Mouse (Mus musculus) liver, embryonic 13.5 days (tissue): ENCODE data around the gene Etnk1. TPM values are rescaled to one million over a fixed set of nuclear protein-coding genes. Genes with fewer than 3 reads are reported as not detected.
"Not testable (repeated sequence)": the region's sequence is repeated elsewhere in the genome, so short reads cannot be mapped to it uniquely, and the experiment has no call there.

Source experiments
- ATAC-seq: fragments of 200-750 bp; cut with Nextera tagmentation; 2 replicates; pipeline ENCODE4 v1.8.0; 2017; ENCODE audit warnings: low read depth, mild to moderate bottlenecking, moderate number of reproducible peaks, moderate library complexity
- DNase-seq: peaks from one replicate; pipeline ENCODE4 v3.0.0; 2022
- H3K27ac ChIP-seq: fragments of 300-500 bp; sonication (generic); 2 replicates; pipeline ENCODE4 v1.5.1; 2015; ENCODE audit warnings: moderate library complexity, mild to moderate bottlenecking, inconsistent platforms
- H3K27me3 ChIP-seq: fragments of 300-500 bp; sonication (generic); 2 replicates; pipeline ENCODE4 v1.6.1; 2015; ENCODE audit warnings: mild to moderate bottlenecking, inconsistent platforms
- H3K36me3 ChIP-seq: fragments of 300-500 bp; sonication (generic); 2 replicates; pipeline ENCODE4 v1.6.1; 2015; ENCODE audit warnings: mild to moderate bottlenecking, inconsistent platforms
- H3K4me1 ChIP-seq: fragments of 300-500 bp; sonication (generic); replicated peaks from 2 replicates; pipeline ENCODE4 v1.6.1; 2015; ENCODE audit warnings: inconsistent platforms
- H3K4me2 ChIP-seq: fragments of 300-500 bp; sonication (generic); 2 replicates; pipeline ENCODE4 v1.6.1; 2015; ENCODE audit warnings: inconsistent platforms, mild to moderate bottlenecking, moderate library complexity
- H3K4me3 ChIP-seq: fragments of 300-500 bp; sonication (generic); replicated peaks from 2 replicates; pipeline ENCODE4 v1.5.1; 2015; ENCODE audit warnings: mild to moderate bottlenecking, inconsistent platforms
- H3K9ac ChIP-seq: fragments of 300-500 bp; sonication (generic); 2 replicates; pipeline ENCODE4 v1.6.1; 2015; ENCODE audit warnings: mild to moderate bottlenecking, inconsistent platforms
- H3K9me3 ChIP-seq: fragments of 300-500 bp; sonication (generic); replicated peaks from 2 replicates; pipeline ENCODE4 v1.6.1; 2016; ENCODE audit warnings: inconsistent platforms
- WGBS: fragments of 180-500 bp; shearing (Covaris S2); methylation state at CpG from one replicate; pipeline ENCODE4 v1.1.7; 2015; ENCODE audit not compliant: insufficient replicate concordance; 5-methylcytosine and 5-hydroxymethylcytosine counted together
- polyA plus RNA-seq: library from polyadenylated mRNA; unstranded; fragments of >200 nt; fragmentation: Nextera tagmentation; extraction: Ambion mirVana; gene quantifications from 2 replicates; pipeline ENCODE4 v1.2.1, GENCODE M21; 2015

The Etnk1 gene
- polyA plus RNA-seq, 1 experiment from 2014 or later = 8.0 TPM

DNA sequence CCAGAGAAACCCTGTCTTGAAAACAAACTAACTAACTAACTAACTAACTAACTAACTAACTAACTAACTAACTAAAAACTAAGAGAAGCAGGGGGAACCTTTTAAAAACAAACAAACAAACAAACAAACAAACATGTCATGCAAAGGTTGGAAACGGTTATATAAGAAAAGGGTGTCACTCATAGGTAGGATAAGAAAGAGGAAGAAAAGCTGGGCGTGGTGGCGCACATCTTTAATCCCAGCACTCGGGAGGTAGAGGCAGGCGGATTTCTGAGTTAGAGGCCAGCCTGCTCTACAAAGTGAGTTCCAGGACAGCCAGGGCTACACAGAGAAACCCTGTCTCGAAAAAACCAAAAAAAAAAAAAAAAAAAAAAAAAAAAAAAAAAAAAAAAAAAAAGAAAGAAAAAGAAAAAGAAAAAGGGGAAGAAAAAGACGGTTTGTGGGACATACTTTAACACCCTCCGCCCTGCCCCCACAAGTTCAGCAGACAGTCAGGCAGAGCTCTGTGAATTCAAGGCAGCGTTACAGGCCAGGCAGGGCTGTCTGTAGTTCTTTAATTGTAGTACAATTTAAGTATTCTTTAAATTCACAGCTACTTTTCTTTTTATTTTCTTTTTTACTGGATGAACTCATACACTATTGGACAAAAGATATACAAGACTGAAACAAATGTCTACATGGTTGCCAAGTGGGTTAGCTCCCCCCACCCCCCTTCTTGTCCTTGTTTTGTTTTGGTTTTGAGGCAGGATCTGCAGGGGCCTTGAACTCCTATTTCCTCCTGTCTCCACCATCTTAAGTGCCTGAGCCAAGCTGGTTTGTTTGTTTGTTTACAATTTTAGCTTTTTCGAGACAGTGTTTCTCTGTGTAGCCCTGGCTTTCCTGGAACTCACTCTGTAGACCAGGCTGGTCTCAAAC is 15.7 kb upstream of the Etnk1 start:
- WGBS = 24% methylated on average over 10 of the region's 10 CpGs
- not testable (repeated sequence) for DNase-seq

DNA sequence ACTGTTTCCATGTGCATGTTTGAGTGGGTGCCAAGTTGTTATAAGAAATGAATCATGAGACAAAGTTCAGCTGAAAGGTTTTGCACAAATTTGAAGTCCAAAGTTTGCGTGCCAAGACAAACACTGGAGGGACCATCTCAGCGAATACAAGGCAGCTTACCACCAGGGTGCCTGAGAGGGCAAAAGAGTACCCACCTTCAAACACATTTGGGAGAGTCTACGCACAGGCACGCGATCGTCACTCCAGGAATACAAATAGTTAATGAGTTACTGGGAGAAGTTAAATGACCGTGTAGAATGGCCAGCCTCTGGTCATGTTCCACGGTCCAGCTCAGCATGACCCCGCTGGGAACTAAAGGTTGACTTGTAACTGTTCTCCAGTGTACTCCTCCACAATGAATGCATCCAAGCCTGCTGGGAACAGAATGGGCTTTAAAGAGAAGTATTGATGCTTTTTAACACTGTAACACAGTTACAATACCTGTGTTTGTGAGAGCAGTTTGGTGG is 14.6 kb upstream of the Etnk1 start:
- ATAC-seq (peak; percentile 57), DNase-seq (no peak)
- Histone ChIP-seq H3K9ac (no peak overlapping the region), H3K27me3 (no peaks in the 10 kb centered on the region), H3K27ac (no peak overlapping the region), H3K4me1 (peaks cover 24% of the 10 kb centered on the region), H3K4me2 (no peak overlapping the region), H3K9me3 (no peaks in the 10 kb centered on the region), H3K4me3 (no peak overlapping the region), H3K36me3 (no peaks in the 10 kb centered on the region)
- 66% methylated on average over 9 of the region's 9 CpGs for WGBS

More for the DNA sequence above, 15.7 kb upstream of the Etnk1 start:
- H3K4me2 ChIP-seq, H3K9ac ChIP-seq, H3K9me3 ChIP-seq, H3K27ac ChIP-seq, H3K4me3 ChIP-seq, H3K36me3 ChIP-seq, ATAC-seq, H3K27me3 ChIP-seq: not testable (repeated sequence)
- H3K4me1 ChIP-seq = peaks cover 24% of the 10 kb centered on the region

- Histone ChIP-seq H3K4me2 (no peak overlapping the region), H3K4me1 (peaks cover 24% of the 10 kb centered on the region), H3K27ac (peak overlapping the region; percentile 44; the same call in 1 of the 2 replicates), H3K36me3 (no peaks in the 10 kb centered on the region), H3K27me3 (no peaks in the 10 kb centered on the region), H3K9me3 (no peaks in the 10 kb centered on the region), H3K4me3 (no peak overlapping the region), H3K9ac (no peak overlapping the region)
- 60% methylated on average over 2 of the region's 2 CpGs for WGBS
- no peak for ATAC-seq
- DNase-seq = no peak
These were observed 13.9 kb upstream of the Etnk1 start for GRCm38 (mm10) chr6:143153160-143153559.

- Histone ChIP-seq H3K4me1 (peaks cover 24% of the 10 kb centered on the region), H3K4me2 (no peak overlapping the region), H3K36me3 (no peaks in the 10 kb centered on the region), H3K27ac (no peak overlapping the region), H3K9me3 (no peaks in the 10 kb centered on the region), H3K9ac (no peak overlapping the region), H3K27me3 (no peaks in the 10 kb centered on the region), H3K4me3 (no peak overlapping the region)
- WGBS = 61% methylated on average over 10 of the region's 10 CpGs
- ATAC-seq (no peak), DNase-seq (no peak)
These were observed 13.1 kb upstream of the Etnk1 start for GRCm38 (mm10) chr6:143153751-143154494.

GRCm38 (mm10) chr6:143154885-143155284 is 12.1 kb upstream of the Etnk1 start:
- no peaks in the 10 kb centered on the region for H3K27me3 ChIP-seq
- no peak overlapping the region for H3K9ac ChIP-seq
- H3K4me2 ChIP-seq = no peak overlapping the region
- H3K4me3 ChIP-seq = no peak overlapping the region
- DNase-seq (no peak), ATAC-seq (no peak)
- WGBS = 75% methylated on average over 13 of the region's 13 CpGs
- no peaks in the 10 kb centered on the region for H3K36me3 ChIP-seq
- H3K9me3 ChIP-seq = no peaks in the 10 kb centered on the region
- no peak overlapping the region for H3K27ac ChIP-seq
- H3K4me1 ChIP-seq = peaks cover 19% of the 10 kb centered on the region

- Histone ChIP-seq H3K9me3 (no peaks in the 10 kb centered on the region), H3K4me3 (no peak overlapping the region), H3K27ac (no peak overlapping the region), H3K4me2 (no peak overlapping the region), H3K36me3 (no peaks in the 10 kb centered on the region), H3K4me1 (peaks cover 14% of the 10 kb centered on the region), H3K27me3 (no peaks in the 10 kb centered on the region), H3K9ac (no peak overlapping the region)
- no peak for DNase-seq
- ATAC-seq = no peak
- WGBS = 65% methylated on average over 1 of the region's 1 CpGs
These were observed 11.0 kb upstream of the Etnk1 start for GRCm38 (mm10) chr6:143155996-143156395.

DNA sequence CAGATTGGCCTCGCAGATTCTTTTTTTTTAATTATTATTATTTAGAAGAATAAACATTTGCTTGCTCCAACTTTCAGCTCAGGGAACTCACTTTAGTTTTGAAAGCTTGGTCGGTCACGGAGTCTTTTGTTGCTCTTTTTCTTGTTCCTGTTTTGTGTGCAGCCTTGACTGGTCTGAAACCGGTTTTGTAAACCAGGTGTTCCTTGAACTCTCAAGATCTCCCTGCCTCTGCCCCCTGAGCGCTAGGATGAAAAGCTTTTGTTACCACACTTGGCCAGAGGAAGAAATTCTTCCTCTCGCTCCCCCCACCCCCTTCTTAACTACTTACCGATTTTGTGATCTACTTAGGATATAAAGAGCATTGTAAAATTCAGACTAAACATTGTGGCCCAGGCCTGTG is 10.3 kb upstream of the Etnk1 start:
- Histone ChIP-seq H3K4me1 (peaks cover 10% of the 10 kb centered on the region), H3K9me3 (no peaks in the 10 kb centered on the region), H3K36me3 (no peaks in the 10 kb centered on the region), H3K4me3 (no peak overlapping the region), H3K9ac (no peak overlapping the region), H3K27me3 (no peaks in the 10 kb centered on the region), H3K27ac (no peak overlapping the region), H3K4me2 (no peak overlapping the region)
- ATAC-seq (no peak), DNase-seq (no peak)
- 53% methylated on average over 7 of the region's 7 CpGs for WGBS

DNA sequence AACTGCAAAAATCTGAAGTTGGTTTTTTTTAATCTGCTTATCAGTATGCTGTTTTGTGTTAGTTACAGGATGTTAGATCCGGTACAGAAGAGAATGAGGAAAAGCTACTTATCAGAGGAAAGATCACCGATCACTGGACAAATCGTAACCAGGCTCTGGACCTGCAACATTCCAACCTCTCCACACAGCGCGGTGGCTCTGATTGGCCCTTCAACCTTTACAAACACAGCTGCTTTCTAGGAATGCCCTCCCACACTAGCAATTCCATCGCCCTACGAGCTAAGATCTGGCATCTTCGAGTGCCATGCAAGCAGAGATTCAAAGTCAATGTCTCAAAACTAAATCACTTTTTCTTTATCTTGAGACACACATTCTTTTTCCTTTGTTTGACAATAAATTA is 9.6 kb upstream of the Etnk1 start:
- DNase-seq (no peak), ATAC-seq (no peak)
- H3K4me2 ChIP-seq = no peak overlapping the region
- peaks cover 9% of the 10 kb centered on the region; the same call in 1 of the 2 replicates for H3K4me1 ChIP-seq
- H3K36me3 ChIP-seq = no peaks in the 10 kb centered on the region
- no peaks in the 10 kb centered on the region for H3K9me3 ChIP-seq
- no peak overlapping the region for H3K4me3 ChIP-seq
- 76% methylated on average over 8 of the region's 8 CpGs for WGBS
- no peak overlapping the region for H3K9ac ChIP-seq
- H3K27ac ChIP-seq = no peak overlapping the region
- H3K27me3 ChIP-seq = no peaks in the 10 kb centered on the region

DNA sequence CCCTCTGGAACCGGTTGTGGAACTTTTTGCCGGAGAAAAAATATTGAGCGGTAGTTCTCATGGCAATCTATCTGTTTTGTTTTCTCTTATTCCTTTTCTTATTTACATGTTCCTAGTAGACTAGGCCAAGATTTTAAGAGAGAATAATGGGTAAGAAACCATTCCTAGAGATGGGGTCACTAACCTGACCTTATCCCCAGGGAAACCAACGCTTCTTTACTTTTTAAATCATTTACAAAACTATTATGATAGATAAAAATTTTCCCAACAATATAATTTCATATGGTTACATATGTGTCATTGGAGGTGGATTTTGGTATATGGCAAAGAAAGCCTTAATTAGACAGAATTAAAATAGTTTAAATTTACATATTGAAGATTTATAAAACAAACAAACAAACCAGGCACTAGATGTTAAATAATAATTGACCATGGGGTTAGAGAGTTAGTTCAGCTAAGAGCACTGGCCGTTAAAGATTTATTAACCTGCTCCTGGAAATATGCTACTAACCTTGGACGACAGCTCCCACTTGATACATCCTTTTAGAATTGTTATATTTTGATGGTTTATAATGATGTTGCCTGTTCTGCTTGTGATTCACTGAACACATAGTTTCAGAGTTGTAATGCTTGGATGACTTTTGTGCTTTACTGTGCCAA is 6.3 kb upstream of the Etnk1 start:
- no peaks in the 10 kb centered on the region for H3K36me3 ChIP-seq
- no peak overlapping the region for H3K27ac ChIP-seq
- no peak overlapping the region for H3K4me3 ChIP-seq
- no peak for DNase-seq
- no peaks in the 10 kb centered on the region for H3K9me3 ChIP-seq
- WGBS = 84% methylated on average over 6 of the region's 6 CpGs
- no peaks in the 10 kb centered on the region for H3K27me3 ChIP-seq
- H3K9ac ChIP-seq = no peak overlapping the region
- peaks cover 20% of the 10 kb centered on the region for H3K4me1 ChIP-seq
- H3K4me2 ChIP-seq = no peak overlapping the region
- no peak for ATAC-seq

- H3K4me2 ChIP-seq = no peak overlapping the region
These were observed 4.7 kb upstream of the Etnk1 start for GRCm38 (mm10) chr6:143162161-143162877.

More at GRCm38 (mm10) chr6:143162161-143162877, 4.7 kb upstream of the Etnk1 start:
- no peaks in the 10 kb centered on the region for H3K9me3 ChIP-seq
- no peaks in the 10 kb centered on the region for H3K36me3 ChIP-seq
- no peak for DNase-seq
- ATAC-seq = no peak
- H3K27ac ChIP-seq = no peak overlapping the region
- 42% methylated on average over 11 of the region's 12 CpGs for WGBS
- no peak overlapping the region for H3K4me3 ChIP-seq
- no peaks in the 10 kb centered on the region for H3K27me3 ChIP-seq
- H3K9ac ChIP-seq = no peak overlapping the region
- peaks cover 29% of the 10 kb centered on the region for H3K4me1 ChIP-seq
